Mouse (Mus musculus): ENCODE measurements around the gene Gm10972. TPM values are rescaled to one million over a fixed set of nuclear protein-coding genes. Genes with fewer than 3 reads are reported as not detected.
"Not testable (repeated sequence)": the region's sequence is repeated elsewhere in the genome, so short reads cannot be mapped to it uniquely, and the experiment has no call there.

Gm10972 gene
- polyA plus RNA-seq, 1 experiment from 2014 or later = not detected

DNA sequence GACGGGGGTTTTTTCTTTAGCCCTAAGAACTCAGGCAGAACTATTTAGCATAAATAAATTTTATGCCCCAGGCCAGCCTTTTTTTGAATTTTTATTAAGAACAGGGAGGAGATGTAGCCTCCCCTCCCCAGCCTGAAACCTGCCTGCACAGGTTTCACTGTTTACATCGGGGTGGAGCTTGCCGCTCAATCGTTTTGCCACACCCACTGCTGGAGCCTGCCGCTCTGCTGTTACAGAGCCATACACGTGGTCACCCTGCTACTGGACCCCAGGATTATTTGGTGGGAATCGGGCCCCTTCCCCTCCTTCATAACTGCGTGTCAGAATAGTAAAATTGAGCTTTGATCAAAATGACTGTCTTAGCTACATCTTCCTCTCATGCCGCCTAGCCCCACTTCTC is 32.2 kb downstream of the Gm10972 start:
- not testable (repeated sequence) for H3K4me1 ChIP-seq (ENCODE audit: control insufficient read depth, insufficient read depth, low read length); H3K27ac ChIP-seq (ENCODE audit: low read depth, low read length); H3K4me3 ChIP-seq (ENCODE audit: low read depth, low read length); H3K9ac ChIP-seq (ENCODE audit: low read depth, low read length); ATAC-seq (replicated peaks; ENCODE audit: insufficient number of reproducible peaks, low FRiP score, low TSS enrichment); H3K36me3 ChIP-seq (ENCODE audit: control insufficient read depth, insufficient read depth, low read length); H3K9me3 ChIP-seq (replicated peaks; ENCODE audit: control insufficient read depth, low read length); H3K4me2 ChIP-seq; H3K27me3 ChIP-seq (ENCODE audit: control insufficient read depth, insufficient read depth, low read length)
- WGBS (ENCODE audit: insufficient replicate concordance) = 73% methylated on average over 9 of the region's 9 CpGs

DNA sequence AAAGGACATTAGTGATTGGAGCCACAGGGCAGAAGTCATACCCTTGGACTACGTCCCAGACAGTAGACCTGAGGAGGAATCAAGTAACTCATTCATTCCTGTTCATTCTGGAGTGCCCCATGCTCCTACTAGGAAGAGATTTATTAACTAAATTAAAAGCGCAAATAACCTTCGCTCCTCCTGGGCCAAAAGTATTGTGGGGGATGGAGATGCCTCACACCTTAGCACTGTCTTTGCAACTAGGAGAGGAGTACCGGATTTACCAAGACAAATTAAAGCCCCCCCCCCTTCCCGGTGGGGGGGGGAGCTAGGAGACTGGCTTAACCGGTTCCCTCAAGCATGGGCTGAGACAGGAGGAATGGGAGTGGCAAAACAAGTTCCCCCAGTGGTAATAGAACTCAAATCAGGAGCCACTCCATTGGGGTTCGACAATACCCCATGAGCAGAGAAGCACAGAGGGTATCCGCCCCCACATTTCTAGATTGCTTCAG is 36.5 kb downstream of the Gm10972 start:
- H3K27ac ChIP-seq (ENCODE audit: low read depth, low read length) = no peak overlapping the region
- WGBS (ENCODE audit: insufficient replicate concordance) = 71% methylated on average over 8 of the region's 8 CpGs
- no peak for ATAC-seq (replicated peaks; ENCODE audit: insufficient number of reproducible peaks, low FRiP score, low TSS enrichment)

DNA sequence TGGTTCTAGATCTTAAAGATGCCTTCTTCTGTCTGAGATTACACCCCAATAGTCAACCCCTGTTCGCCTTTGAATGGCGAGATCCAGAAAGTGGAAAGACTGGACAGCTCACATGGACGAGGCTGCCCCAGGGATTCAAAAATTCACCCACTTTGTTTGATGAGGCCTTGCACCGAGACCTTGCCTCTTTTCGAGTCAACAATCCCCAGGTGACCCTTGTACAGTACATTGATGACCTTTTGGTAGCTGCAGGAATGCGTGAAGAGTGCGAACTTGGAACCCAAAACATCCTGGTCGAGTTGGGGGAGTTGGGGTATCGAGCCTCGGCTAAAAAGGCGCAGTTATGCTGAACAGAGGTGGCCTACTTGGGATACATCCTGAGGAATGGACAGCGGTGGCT is 37.1 kb downstream of the Gm10972 start:
- WGBS (ENCODE audit: insufficient replicate concordance) = 88% methylated on average over 12 of the region's 12 CpGs
- H3K9ac ChIP-seq (ENCODE audit: low read depth, low read length); ATAC-seq (replicated peaks; ENCODE audit: insufficient number of reproducible peaks, low FRiP score, low TSS enrichment); H3K4me1 ChIP-seq (ENCODE audit: control insufficient read depth, insufficient read depth, low read length); H3K4me2 ChIP-seq; H3K4me3 ChIP-seq (ENCODE audit: low read depth, low read length); H3K36me3 ChIP-seq (ENCODE audit: control insufficient read depth, insufficient read depth, low read length); H3K27ac ChIP-seq (ENCODE audit: low read depth, low read length); H3K9me3 ChIP-seq (replicated peaks; ENCODE audit: control insufficient read depth, low read length); H3K27me3 ChIP-seq (ENCODE audit: control insufficient read depth, insufficient read depth, low read length): not testable (repeated sequence)

More for the DNA sequence above, 36.5 kb downstream of the Gm10972 start:
- Histone ChIP-seq H3K36me3 (ENCODE audit: control insufficient read depth, insufficient read depth, low read length) (no peaks in the 10 kb centered on the region), H3K9ac (ENCODE audit: low read depth, low read length) (no peak overlapping the region), H3K27me3 (ENCODE audit: control insufficient read depth, insufficient read depth, low read length) (no peaks in the 10 kb centered on the region), H3K4me1 (ENCODE audit: control insufficient read depth, insufficient read depth, low read length) (no peaks in the 10 kb centered on the region), H3K9me3 (replicated peaks; ENCODE audit: control insufficient read depth, low read length) (no peaks in the 10 kb centered on the region), H3K4me3 (ENCODE audit: low read depth, low read length) (no peak overlapping the region), H3K4me2 (no peak overlapping the region)

DNA sequence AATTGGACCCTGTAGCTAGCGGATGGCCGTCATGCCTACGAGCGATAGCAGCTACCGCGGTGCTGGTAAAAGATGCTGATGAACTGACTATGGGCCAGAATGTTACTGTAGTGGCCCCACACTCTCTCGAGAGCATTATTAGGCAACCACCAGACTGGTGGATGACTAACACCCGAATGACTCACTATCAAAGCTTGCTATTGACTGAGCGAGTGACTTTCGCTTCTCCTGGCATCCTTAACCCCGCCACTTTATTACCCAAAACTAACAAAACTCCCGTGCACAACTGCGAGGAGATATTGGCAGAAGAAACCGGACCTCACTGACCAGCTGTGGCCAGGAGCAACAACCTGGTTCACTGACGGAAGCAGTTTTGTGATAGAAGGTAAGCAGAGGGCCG is 37.9 kb downstream of the Gm10972 start:
- H3K27me3 ChIP-seq (ENCODE audit: control insufficient read depth, insufficient read depth, low read length) = no peaks in the 10 kb centered on the region
- H3K27ac ChIP-seq (ENCODE audit: low read depth, low read length) = no peak overlapping the region
- ATAC-seq (replicated peaks; ENCODE audit: insufficient number of reproducible peaks, low FRiP score, low TSS enrichment) = no peak
- 86% methylated on average over 16 of the region's 16 CpGs for WGBS (ENCODE audit: insufficient replicate concordance)
- no peak overlapping the region for H3K9ac ChIP-seq (ENCODE audit: low read depth, low read length)
- H3K9me3 ChIP-seq (replicated peaks; ENCODE audit: control insufficient read depth, low read length) = no peaks in the 10 kb centered on the region
- no peaks in the 10 kb centered on the region for H3K4me1 ChIP-seq (ENCODE audit: control insufficient read depth, insufficient read depth, low read length)
- no peaks in the 10 kb centered on the region for H3K36me3 ChIP-seq (ENCODE audit: control insufficient read depth, insufficient read depth, low read length)
- H3K4me3 ChIP-seq (ENCODE audit: low read depth, low read length) = no peak overlapping the region
- H3K4me2 ChIP-seq = no peak overlapping the region

DNA sequence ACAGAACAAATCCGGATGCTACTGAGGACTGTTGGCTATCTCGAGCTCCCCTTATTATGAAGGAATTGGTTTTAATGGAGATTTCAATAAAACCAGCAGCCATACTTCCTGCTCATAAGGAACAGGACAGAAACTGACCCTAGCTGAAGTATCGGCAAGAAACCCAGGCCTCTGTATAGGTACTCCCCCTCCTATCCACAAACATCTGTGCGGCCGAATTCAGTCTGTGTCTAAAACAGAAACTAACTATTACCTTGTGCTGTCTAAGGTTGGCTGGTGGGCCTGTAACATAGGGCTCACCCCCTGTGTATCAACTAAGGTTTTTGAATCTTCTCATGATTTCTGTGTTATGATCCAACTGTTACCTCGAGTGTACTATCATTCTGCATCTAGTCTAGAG is 40.7 kb downstream of the Gm10972 start:
- Histone ChIP-seq H3K9me3 (replicated peaks; ENCODE audit: control insufficient read depth, low read length) (no peaks in the 10 kb centered on the region), H3K4me1 (ENCODE audit: control insufficient read depth, insufficient read depth, low read length) (no peaks in the 10 kb centered on the region; the same call in 1 of the 2 replicates), H3K36me3 (ENCODE audit: control insufficient read depth, insufficient read depth, low read length) (no peaks in the 10 kb centered on the region), H3K9ac (ENCODE audit: low read depth, low read length) (no peak overlapping the region), H3K27me3 (ENCODE audit: control insufficient read depth, insufficient read depth, low read length) (no peaks in the 10 kb centered on the region), H3K4me2 (no peak overlapping the region), H3K27ac (ENCODE audit: low read depth, low read length) (no peak overlapping the region), H3K4me3 (ENCODE audit: low read depth, low read length) (no peak overlapping the region)
- WGBS (ENCODE audit: insufficient replicate concordance) = 77% methylated on average over 6 of the region's 6 CpGs
- no peak for ATAC-seq (replicated peaks; ENCODE audit: insufficient number of reproducible peaks, low FRiP score, low TSS enrichment)

DNA sequence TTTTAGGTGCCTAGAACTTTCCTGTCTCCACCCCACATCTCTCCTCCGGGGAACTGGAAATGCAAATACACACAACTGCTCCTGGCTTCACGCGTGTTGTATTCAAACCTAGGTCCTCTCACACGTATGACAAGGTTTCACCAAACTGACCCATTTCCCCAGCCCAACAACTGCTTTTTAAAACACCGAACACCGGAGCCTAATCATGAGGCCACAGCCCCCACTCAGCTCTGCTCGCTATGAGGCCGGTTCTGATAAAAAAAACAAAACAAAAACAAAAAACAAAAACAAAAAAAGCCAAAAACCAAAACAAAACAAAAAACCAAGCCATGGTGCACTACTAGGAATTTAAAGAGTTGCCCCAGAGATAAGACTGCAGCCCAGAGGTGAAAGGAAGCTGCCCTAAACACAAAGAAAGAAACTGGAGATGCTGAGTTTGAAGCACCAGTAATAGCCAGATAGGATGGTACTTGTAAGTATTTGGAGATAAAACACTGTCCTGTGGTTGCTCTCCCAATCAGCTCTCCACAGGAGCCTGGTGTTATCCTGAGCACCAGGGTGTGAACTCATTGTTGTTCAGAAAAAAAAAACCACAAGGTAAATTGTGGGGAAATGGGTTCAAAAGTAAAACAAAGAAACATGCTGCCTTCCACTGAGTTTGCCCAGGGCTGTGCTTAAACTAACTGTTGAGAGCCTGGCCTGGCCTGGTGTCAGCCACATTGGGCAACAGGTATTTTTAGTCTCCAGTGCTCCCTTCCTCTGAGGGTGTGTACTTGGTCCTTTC is 43.3 kb downstream of the Gm10972 start:
- not testable (repeated sequence) for H3K4me2 ChIP-seq; H3K27me3 ChIP-seq (ENCODE audit: control insufficient read depth, insufficient read depth, low read length); H3K36me3 ChIP-seq (ENCODE audit: control insufficient read depth, insufficient read depth, low read length); H3K9me3 ChIP-seq (replicated peaks; ENCODE audit: control insufficient read depth, low read length); H3K4me3 ChIP-seq (ENCODE audit: low read depth, low read length); H3K4me1 ChIP-seq (ENCODE audit: control insufficient read depth, insufficient read depth, low read length); H3K9ac ChIP-seq (ENCODE audit: low read depth, low read length)
- 66% methylated on average over 8 of the region's 8 CpGs for WGBS (ENCODE audit: insufficient replicate concordance)
- peak; percentile 84 for ATAC-seq (replicated peaks; ENCODE audit: insufficient number of reproducible peaks, low FRiP score, low TSS enrichment)
- H3K27ac ChIP-seq (ENCODE audit: low read depth, low read length) = peak overlapping the region; percentile 73

DNA sequence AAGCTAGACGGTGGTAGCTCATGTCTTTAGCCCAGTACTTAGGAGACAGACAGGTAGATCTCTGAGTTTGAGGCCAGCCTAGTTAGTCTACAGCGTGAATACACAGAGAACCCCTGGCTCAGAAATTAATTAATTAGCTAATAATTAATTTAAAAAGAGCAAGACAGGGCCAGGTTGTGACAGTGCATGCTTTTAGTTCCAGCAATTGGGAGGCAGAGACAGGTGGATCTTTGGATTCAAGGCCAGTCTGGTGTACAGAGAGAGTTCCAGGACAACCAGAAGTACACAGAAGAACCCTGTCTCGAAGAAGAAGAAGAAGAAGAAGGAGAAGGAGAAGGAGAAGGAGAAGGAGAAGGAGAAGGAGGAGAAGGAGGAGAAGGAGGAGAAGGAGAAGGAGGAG is 45.8 kb downstream of the Gm10972 start:
- H3K4me1 ChIP-seq (ENCODE audit: control insufficient read depth, insufficient read depth, low read length); H3K4me2 ChIP-seq; H3K27me3 ChIP-seq (ENCODE audit: control insufficient read depth, insufficient read depth, low read length); H3K9ac ChIP-seq (ENCODE audit: low read depth, low read length); H3K36me3 ChIP-seq (ENCODE audit: control insufficient read depth, insufficient read depth, low read length); ATAC-seq (replicated peaks; ENCODE audit: insufficient number of reproducible peaks, low FRiP score, low TSS enrichment); H3K4me3 ChIP-seq (ENCODE audit: low read depth, low read length); H3K27ac ChIP-seq (ENCODE audit: low read depth, low read length); H3K9me3 ChIP-seq (replicated peaks; ENCODE audit: control insufficient read depth, low read length): not testable (repeated sequence)
- 85% methylated on average over 2 of the region's 3 CpGs for WGBS (ENCODE audit: insufficient replicate concordance)

DNA sequence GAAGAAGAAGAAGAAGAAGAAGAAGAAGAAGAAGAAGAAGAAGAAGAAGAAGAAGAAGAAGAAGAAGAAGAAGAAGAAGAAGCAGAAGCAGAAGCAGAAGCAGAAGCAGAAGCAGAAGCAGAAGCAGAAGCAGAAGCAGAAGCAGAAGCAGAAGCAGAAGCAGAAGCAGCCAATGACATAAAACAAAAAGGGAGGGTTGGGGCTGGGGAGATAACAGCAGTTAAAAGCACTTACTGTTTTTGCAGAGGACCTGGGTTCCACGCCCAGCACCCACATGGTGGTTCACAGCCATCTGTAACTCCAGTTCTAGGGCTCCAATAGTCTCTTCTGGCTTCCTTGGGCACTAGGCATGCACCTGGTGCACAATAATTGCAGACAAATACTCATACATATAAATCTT is 46.3 kb downstream of the Gm10972 start:
- WGBS (ENCODE audit: insufficient replicate concordance) = 67% methylated on average over 1 of the region's 1 CpGs
- H3K27me3 ChIP-seq (ENCODE audit: control insufficient read depth, insufficient read depth, low read length); ATAC-seq (replicated peaks; ENCODE audit: insufficient number of reproducible peaks, low FRiP score, low TSS enrichment); H3K27ac ChIP-seq (ENCODE audit: low read depth, low read length); H3K9ac ChIP-seq (ENCODE audit: low read depth, low read length); H3K4me3 ChIP-seq (ENCODE audit: low read depth, low read length); H3K4me1 ChIP-seq (ENCODE audit: control insufficient read depth, insufficient read depth, low read length); H3K9me3 ChIP-seq (replicated peaks; ENCODE audit: control insufficient read depth, low read length); H3K4me2 ChIP-seq; H3K36me3 ChIP-seq (ENCODE audit: control insufficient read depth, insufficient read depth, low read length): not testable (repeated sequence)

DNA sequence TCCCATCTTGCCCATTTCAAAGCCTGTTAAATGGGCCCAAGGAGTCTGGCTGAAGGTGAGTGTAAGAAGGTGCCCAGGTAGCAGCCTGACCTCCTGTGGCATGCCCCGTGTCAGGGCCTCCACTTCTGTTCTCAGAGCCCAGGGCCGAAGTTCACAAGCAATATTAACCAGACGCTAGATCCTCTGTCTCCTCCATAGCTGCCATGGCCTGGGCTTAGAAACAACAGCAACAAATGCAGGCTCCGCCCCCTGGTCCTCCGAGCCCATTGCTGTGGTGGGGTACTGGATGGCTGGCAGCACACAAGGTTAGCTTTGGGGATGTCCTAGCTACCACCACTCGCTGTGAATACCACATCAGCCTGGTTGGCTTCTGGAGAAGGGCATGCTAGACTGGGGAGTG is 47.2 kb downstream of the Gm10972 start:
- not testable (repeated sequence) for ATAC-seq (replicated peaks; ENCODE audit: insufficient number of reproducible peaks, low FRiP score, low TSS enrichment); H3K4me1 ChIP-seq (ENCODE audit: control insufficient read depth, insufficient read depth, low read length); H3K9me3 ChIP-seq (replicated peaks; ENCODE audit: control insufficient read depth, low read length); H3K4me2 ChIP-seq; H3K9ac ChIP-seq (ENCODE audit: low read depth, low read length); H3K27me3 ChIP-seq (ENCODE audit: control insufficient read depth, insufficient read depth, low read length); H3K4me3 ChIP-seq (ENCODE audit: low read depth, low read length); H3K36me3 ChIP-seq (ENCODE audit: control insufficient read depth, insufficient read depth, low read length); H3K27ac ChIP-seq (ENCODE audit: low read depth, low read length)
- WGBS (ENCODE audit: insufficient replicate concordance) = 57% methylated on average over 6 of the region's 6 CpGs

Measured in heart, embryonic 11.5 days (tissue).